Mouse (Mus musculus): ENCODE measurements around the gene 9930111J21Rik2.
"Not testable (repeated sequence)": the region's sequence is repeated elsewhere in the genome, so short reads cannot be mapped to it uniquely, and the experiment has no call there.

Gene 9930111J21Rik2

GRCm38 (mm10) chr11:49051093-49051891 is at the start of gene 9930111J21Rik2:
TSS of gene 9930111J21Rik2 (minus strand) at chr11:49051242.
- not testable (repeated sequence) for DNase-seq (ENCODE audit: low read depth, low spot score)

GRCm38 (mm10) chr11:49100409-49100808 is 49.4 kb upstream of the 9930111J21Rik2 start:
- no peak for DNase-seq (ENCODE audit: low read depth, low spot score)

GRCm38 (mm10) chr11:49095367-49095766 is 44.3 kb upstream of the 9930111J21Rik2 start:
- no peak for DNase-seq (ENCODE audit: low read depth, low spot score)

GRCm38 (mm10) chr11:49093861-49094660 is 43.0 kb upstream of the 9930111J21Rik2 start:
- no peak for DNase-seq (ENCODE audit: low read depth, low spot score)

GRCm38 (mm10) chr11:49092786-49093185 is 41.7 kb upstream of the 9930111J21Rik2 start:
- DNase-seq (ENCODE audit: low read depth, low spot score) = no peak

- DNase-seq (ENCODE audit: low read depth, low spot score) = no peak
Measured at GRCm38 (mm10) chr11:49092053-49092586, 41.1 kb upstream of the 9930111J21Rik2 start.

GRCm38 (mm10) chr11:49091171-49091570 is 40.1 kb upstream of the 9930111J21Rik2 start:
- DNase-seq (ENCODE audit: low read depth, low spot score) = no peak

GRCm38 (mm10) chr11:49090551-49090950 is 39.5 kb upstream of the 9930111J21Rik2 start:
- DNase-seq (ENCODE audit: low read depth, low spot score) = no peak

GRCm38 (mm10) chr11:49089735-49090507 is 38.9 kb upstream of the 9930111J21Rik2 start:
- no peak for DNase-seq (ENCODE audit: low read depth, low spot score)

- DNase-seq (ENCODE audit: low read depth, low spot score) = no peak
Measured at GRCm38 (mm10) chr11:49088990-49089652, 38.1 kb upstream of the 9930111J21Rik2 start.

- DNase-seq (ENCODE audit: low read depth, low spot score) = no peak
Measured at GRCm38 (mm10) chr11:49087830-49088616, 37.0 kb upstream of the 9930111J21Rik2 start.

- DNase-seq (ENCODE audit: low read depth, low spot score) = no peak
Measured at GRCm38 (mm10) chr11:49086858-49087361, 35.9 kb upstream of the 9930111J21Rik2 start.

- no peak for DNase-seq (ENCODE audit: low read depth, low spot score)
Measured at GRCm38 (mm10) chr11:49084875-49085274, 33.8 kb upstream of the 9930111J21Rik2 start.

- no peak for DNase-seq (ENCODE audit: low read depth, low spot score)
Measured at GRCm38 (mm10) chr11:49084385-49084784, 33.3 kb upstream of the 9930111J21Rik2 start.

- no peak for DNase-seq (ENCODE audit: low read depth, low spot score)
Measured at GRCm38 (mm10) chr11:49083808-49084207, 32.8 kb upstream of the 9930111J21Rik2 start.

- DNase-seq (ENCODE audit: low read depth, low spot score) = peak; percentile 44
Measured at GRCm38 (mm10) chr11:49083146-49083545, 32.1 kb upstream of the 9930111J21Rik2 start.

- no peak for DNase-seq (ENCODE audit: low read depth, low spot score)
Measured at GRCm38 (mm10) chr11:49081886-49082285, 30.8 kb upstream of the 9930111J21Rik2 start.

- no peak for DNase-seq (ENCODE audit: low read depth, low spot score)
Measured at GRCm38 (mm10) chr11:49081356-49081755, 30.3 kb upstream of the 9930111J21Rik2 start.

GRCm38 (mm10) chr11:49080636-49081035 is 29.6 kb upstream of the 9930111J21Rik2 start:
- DNase-seq (ENCODE audit: low read depth, low spot score) = no peak

- no peak for DNase-seq (ENCODE audit: low read depth, low spot score)
Measured at GRCm38 (mm10) chr11:49078719-49079118, 27.7 kb upstream of the 9930111J21Rik2 start.

All from brain, adult 2 months (tissue).